Comparison of ENCODE assay signal across 17 mouse cellular contexts in genomic region chr3:52957861-52958260, GRCm38 (mm10).
"Had no signal": no experiment of that assay in that cellular context is flagged by ENCODE, and none has a peak within 500 bp of the region (broad histone marks: within the 10 kb centered on the region; RNA-seq: fewer than 3 reads in every experiment).

No protein-coding gene starts in this region.

- ATAC-seq: midbrain, embryonic 16.5 days had no signal

- H3K4me2 ChIP-seq: lung, embryonic 14.5 days; midbrain, embryonic 12.5 days; neural tube, embryonic 13.5 days; neural tube, embryonic 15.5 days had no signal

- H3K27me3 ChIP-seq: neural tube, embryonic 13.5 days; neural tube, embryonic 15.5 days had no signal

- H3K36me3 ChIP-seq: midbrain, embryonic 10.5 days; midbrain, embryonic 12.5 days; neural tube, embryonic 13.5 days; neural tube, embryonic 15.5 days had no signal

- H3K9me3 ChIP-seq: midbrain, embryonic 10.5 days; midbrain, embryonic 12.5 days; neural tube, embryonic 13.5 days; neural tube, embryonic 15.5 days had no signal

- DNase-seq: lung, embryonic 14.5 days; lung, postnatal 10 days; lung, postnatal 4 days; midbrain, embryonic 14.5 days; retina, postnatal 1 day; right cerebral cortex, postnatal 25 days; right cerebral cortex, postnatal 4 days; spleen, adult 18-20 months; thymus, adult 18-20 months; thymus, postnatal 14 days; thymus, postnatal 36 days had no signal

- H3K9ac ChIP-seq: lung, embryonic 14.5 days; midbrain, embryonic 12.5 days; neural tube, embryonic 13.5 days; neural tube, embryonic 15.5 days had no signal

- H3K27ac ChIP-seq: midbrain, embryonic 10.5 days; midbrain, embryonic 12.5 days; neural tube, embryonic 13.5 days; neural tube, embryonic 15.5 days had no signal

- H3K4me3 ChIP-seq: midbrain, embryonic 10.5 days; midbrain, embryonic 12.5 days; myocyte; neural tube, embryonic 13.5 days; neural tube, embryonic 15.5 days had no signal
